Mouse (Mus musculus) midbrain, embryonic 14.5 days (tissue): ENCODE measurements around the gene Cntn2. TPM values are rescaled to one million over a fixed set of nuclear protein-coding genes. Genes with fewer than 3 reads are reported as not detected.

Experiments
- ATAC-seq: fragments of 200-750 bp; cut with Nextera tagmentation; 2 replicates; pipeline ENCODE4 v1.8.0; 2017; ENCODE audit warnings: moderate number of reproducible peaks, moderate library complexity; ENCODE audit not compliant: low FRiP score, low TSS enrichment
- DNase-seq: peaks from one replicate; pipeline ENCODE4 v3.0.0-alpha.2; 2015
- H3K27ac ChIP-seq: fragments of 300-500 bp; sonication (generic); replicated peaks from 2 replicates; pipeline ENCODE4 v1.5.1; 2014; ENCODE audit warnings: mild to moderate bottlenecking, low read depth, low read length, moderate library complexity
- H3K27me3 ChIP-seq: fragments of 300-500 bp; sonication (generic); 2 replicates; pipeline ENCODE4 v1.6.1; 2014; ENCODE audit warnings: low read length, control low read depth, mixed read lengths; ENCODE audit not compliant: control insufficient read depth, insufficient read depth
- H3K36me3 ChIP-seq: fragments of 300-500 bp; sonication (generic); 2 replicates; pipeline ENCODE4 v1.6.1; 2014; ENCODE audit warnings: low read length, control low read depth; ENCODE audit not compliant: control insufficient read depth, insufficient read depth
- H3K4me1 ChIP-seq: fragments of 300-500 bp; sonication (generic); 2 replicates; pipeline ENCODE4 v1.6.1; 2014; ENCODE audit warnings: mild to moderate bottlenecking, antibody characterized with exemption, low read length, control low read depth; ENCODE audit not compliant: control insufficient read depth, insufficient read depth
- H3K4me2 ChIP-seq: fragments of 300-500 bp; sonication (generic); 2 replicates; pipeline ENCODE4 v1.6.1; 2014; ENCODE audit warnings: mild to moderate bottlenecking, low read length, moderate library complexity
- H3K4me3 ChIP-seq: fragments of 300-500 bp; sonication (generic); replicated peaks from 2 replicates; pipeline ENCODE4 v1.5.1; 2014; ENCODE audit warnings: low read depth, low read length
- H3K9ac ChIP-seq: fragments of 300-500 bp; sonication (generic); replicated peaks from 2 replicates; pipeline ENCODE4 v1.6.1; 2014; ENCODE audit warnings: mild to moderate bottlenecking, low read length, moderate library complexity
- H3K9me3 ChIP-seq: fragments of 300-500 bp; sonication (generic); 2 replicates; pipeline ENCODE4 v1.6.1; 2016; ENCODE audit warnings: low read length, control low read depth, mixed read lengths; ENCODE audit not compliant: control insufficient read depth
- WGBS: fragments of 180-500 bp; shearing (Covaris S2); extraction: QIAGEN DNeasy Blood & Tissue Kit; methylation state at CpG from one replicate; pipeline ENCODE4 v1.1.7; 2014; 5-methylcytosine and 5-hydroxymethylcytosine counted together
- polyA plus RNA-seq: library from polyadenylated mRNA; unstranded; fragments of >200 nt; fragmentation: Nextera tagmentation; extraction: Ambion mirVana; gene quantifications from 2 replicates; pipeline ENCODE4 v1.2.1, GENCODE M21; 2014

The Cntn2 gene
- polyA plus RNA-seq, 1 experiment from 2014 or later = 65.3 TPM

DNA sequence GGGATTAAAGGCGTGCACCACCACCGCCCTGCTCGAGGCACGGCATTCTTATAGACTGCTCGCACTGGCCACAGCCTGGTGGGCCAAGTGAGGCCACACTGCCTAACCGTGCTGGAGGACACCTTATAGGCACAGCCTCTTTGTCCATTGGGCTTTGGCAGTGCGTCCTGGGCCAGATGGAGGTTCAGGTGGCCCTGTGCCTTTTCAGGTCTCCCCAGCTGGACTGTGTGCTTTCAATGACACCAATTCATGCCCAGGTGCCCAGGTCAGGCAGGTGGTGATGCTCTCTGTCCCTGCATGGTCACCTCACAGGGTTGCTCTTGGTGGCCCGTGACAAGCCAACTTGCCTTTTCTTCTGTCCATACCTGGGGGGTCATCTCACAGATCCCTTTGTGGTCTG lies 33.8 kb upstream of the Cntn2 start:
- Histone ChIP-seq H3K4me2 (no peak overlapping the region), H3K36me3 (peaks cover 32% of the 10 kb centered on the region), H3K9ac (no peak overlapping the region), H3K4me3 (no peak overlapping the region), H3K27me3 (no peaks in the 10 kb centered on the region), H3K4me1 (peaks cover 22% of the 10 kb centered on the region), H3K27ac (no peak overlapping the region), H3K9me3 (no peaks in the 10 kb centered on the region)
- ATAC-seq (no peak), DNase-seq (no peak)
- WGBS = 97% methylated on average over 8 of the region's 8 CpGs

DNA sequence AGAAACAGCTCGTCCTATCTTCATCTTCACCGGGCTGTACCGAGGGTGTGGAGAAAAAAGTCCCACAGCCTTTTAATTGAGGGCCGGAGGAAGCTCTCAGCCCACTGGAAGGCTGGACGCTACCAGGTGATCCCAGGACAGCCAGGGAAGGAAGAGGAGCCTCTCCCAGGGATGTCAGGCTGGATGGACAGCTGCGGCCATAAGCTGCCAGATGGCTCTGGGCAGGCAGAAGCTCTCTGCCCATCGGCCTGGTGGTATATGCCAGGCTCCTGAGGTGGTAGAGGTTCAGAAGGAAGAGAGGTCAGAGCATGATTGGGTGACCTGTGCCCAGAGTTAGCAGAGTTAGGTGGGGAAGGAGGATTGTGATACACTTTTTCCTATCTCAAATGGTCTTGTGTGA lies 29.8 kb upstream of the Cntn2 start:
- DNase-seq (no peak), ATAC-seq (no peak)
- H3K9me3 ChIP-seq = no peaks in the 10 kb centered on the region
- peaks cover 9% of the 10 kb centered on the region for H3K4me1 ChIP-seq
- WGBS = 94% methylated on average over 7 of the region's 7 CpGs
- no peak overlapping the region for H3K9ac ChIP-seq
- no peak overlapping the region for H3K4me2 ChIP-seq
- H3K4me3 ChIP-seq = no peak overlapping the region
- no peaks in the 10 kb centered on the region for H3K27me3 ChIP-seq
- H3K36me3 ChIP-seq = peaks cover 34% of the 10 kb centered on the region
- no peak overlapping the region for H3K27ac ChIP-seq

DNA sequence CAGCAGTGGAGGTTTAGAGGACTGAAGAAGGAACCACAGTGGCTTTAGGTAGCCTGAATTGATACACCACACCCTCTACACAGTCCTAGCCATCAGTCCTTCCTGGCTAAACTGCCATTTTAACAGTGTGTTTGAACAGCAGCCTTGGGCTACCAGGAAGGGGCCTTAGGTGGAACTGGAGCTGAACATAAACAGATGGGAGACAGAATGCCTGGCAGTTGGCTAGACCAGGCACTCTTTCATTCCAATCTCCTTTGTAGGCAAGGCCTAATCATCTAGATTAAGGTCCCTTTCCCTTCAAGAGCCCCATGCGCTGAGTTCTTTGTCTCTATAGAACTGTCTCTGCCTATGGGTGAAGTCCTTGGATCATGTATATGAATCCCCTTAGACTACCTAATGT lies 28.6 kb upstream of the Cntn2 start:
- no peak for DNase-seq
- no peak overlapping the region for H3K4me2 ChIP-seq
- H3K27me3 ChIP-seq = no peaks in the 10 kb centered on the region
- H3K36me3 ChIP-seq = peaks cover 23% of the 10 kb centered on the region
- H3K4me3 ChIP-seq = no peak overlapping the region
- H3K4me1 ChIP-seq = peaks cover 9% of the 10 kb centered on the region
- no peak overlapping the region for H3K9ac ChIP-seq
- no peak for ATAC-seq
- H3K9me3 ChIP-seq = no peaks in the 10 kb centered on the region
- 92% methylated on average over 1 of the region's 1 CpGs for WGBS
- no peak overlapping the region for H3K27ac ChIP-seq

DNA sequence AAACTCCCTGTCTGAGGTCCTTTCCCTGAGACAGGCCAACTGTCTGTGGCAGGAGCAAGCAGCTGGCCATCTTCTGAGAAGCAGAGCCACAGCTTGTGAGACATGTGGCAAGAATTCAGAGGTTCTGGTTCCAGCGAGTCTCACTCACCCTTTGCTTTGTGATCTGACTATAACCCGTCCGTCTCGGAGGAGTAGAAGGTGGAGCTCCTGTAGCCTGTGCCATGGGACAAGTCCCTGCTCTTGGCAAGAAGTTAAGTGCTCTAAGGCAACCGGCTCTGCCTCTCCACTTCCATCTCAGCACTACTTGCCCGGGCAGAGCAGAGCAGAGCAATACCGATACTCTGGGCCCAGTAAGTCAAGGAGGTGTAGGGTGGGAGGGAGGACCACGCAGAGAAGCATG lies 27.9 kb upstream of the Cntn2 start:
- H3K4me1 ChIP-seq = peaks cover 9% of the 10 kb centered on the region
- H3K9me3 ChIP-seq = no peaks in the 10 kb centered on the region
- H3K27me3 ChIP-seq = no peaks in the 10 kb centered on the region
- no peak overlapping the region for H3K9ac ChIP-seq
- no peak overlapping the region for H3K27ac ChIP-seq
- no peak for ATAC-seq
- WGBS = 88% methylated on average over 8 of the region's 8 CpGs
- DNase-seq = no peak
- no peak overlapping the region for H3K4me2 ChIP-seq
- H3K4me3 ChIP-seq = no peak overlapping the region
- H3K36me3 ChIP-seq = peaks cover 21% of the 10 kb centered on the region

DNA sequence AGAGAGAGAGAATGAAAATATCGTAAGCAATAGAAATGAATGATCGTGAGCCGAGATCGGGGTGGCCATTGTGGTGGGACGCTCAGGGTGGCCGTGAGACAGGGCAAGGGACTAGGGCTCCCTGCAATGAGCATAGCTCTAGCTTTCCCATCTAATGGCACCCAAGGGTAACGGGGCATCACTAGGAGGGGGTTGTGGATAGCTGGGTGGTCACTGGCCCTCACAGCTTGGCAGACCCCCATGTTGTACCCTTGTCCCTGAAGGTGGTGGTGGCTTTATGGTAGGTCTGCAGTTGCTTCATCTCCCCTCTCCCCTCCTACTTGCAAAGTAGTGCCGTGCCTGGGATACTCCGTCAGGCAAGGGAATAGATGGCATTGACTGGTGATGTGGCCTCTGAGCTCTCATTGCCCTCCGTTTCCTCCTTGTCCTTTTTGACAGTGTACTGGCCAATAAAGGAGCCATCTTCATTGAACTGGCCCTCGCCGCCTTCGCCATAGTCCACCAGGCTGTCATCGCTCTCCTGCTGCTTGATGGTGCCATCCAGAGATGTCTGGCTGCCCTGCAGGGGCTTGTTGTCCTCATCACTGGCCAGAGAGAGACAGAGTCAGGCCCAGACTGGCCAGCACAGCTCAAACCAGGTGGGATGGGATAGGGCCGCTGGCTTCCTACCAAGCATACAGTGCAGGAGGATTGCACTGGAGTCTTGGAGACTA lies 27.2 kb upstream of the Cntn2 start:
- peaks cover 9% of the 10 kb centered on the region for H3K4me1 ChIP-seq
- H3K27ac ChIP-seq = 0 out of 2 replicates have a peak overlapping the region, but pooled peaks have one; percentile 13
- WGBS = 91% methylated on average over 15 of the region's 15 CpGs
- no peaks in the 10 kb centered on the region for H3K27me3 ChIP-seq
- H3K9me3 ChIP-seq = no peaks in the 10 kb centered on the region
- no peak for ATAC-seq
- no peak overlapping the region for H3K4me3 ChIP-seq
- peaks cover 19% of the 10 kb centered on the region for H3K36me3 ChIP-seq
- no peak overlapping the region for H3K9ac ChIP-seq
- no peak overlapping the region for H3K4me2 ChIP-seq
- no peak for DNase-seq

DNA sequence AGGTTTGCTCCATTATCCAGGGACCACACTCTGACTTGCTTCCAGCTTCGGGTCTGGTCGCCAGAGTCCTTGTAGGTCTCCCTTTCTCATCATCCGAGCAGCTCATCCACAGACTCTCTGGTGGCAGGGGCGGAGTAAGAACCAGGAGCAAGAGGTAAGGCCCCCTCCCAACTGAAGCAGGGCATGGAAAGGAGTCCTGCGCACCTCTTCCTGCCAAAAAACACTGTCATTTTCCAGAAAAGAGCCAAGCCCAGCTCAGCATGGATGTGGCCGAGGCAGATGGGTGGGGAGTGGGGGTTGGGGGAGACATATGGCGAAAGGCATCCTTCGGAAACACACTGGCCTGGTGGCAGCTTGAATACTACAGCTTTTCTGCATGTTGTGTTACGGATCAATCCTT lies 26.5 kb upstream of the Cntn2 start:
- Histone ChIP-seq H3K27ac (peak overlapping the region; percentile 49), H3K9me3 (no peaks in the 10 kb centered on the region), H3K4me2 (no peak overlapping the region), H3K4me3 (no peak overlapping the region), H3K36me3 (peaks cover 19% of the 10 kb centered on the region), H3K27me3 (no peaks in the 10 kb centered on the region), H3K4me1 (peaks cover 9% of the 10 kb centered on the region), H3K9ac (no peak overlapping the region)
- 68% methylated on average over 9 of the region's 9 CpGs for WGBS
- ATAC-seq (no peak), DNase-seq (no peak)

DNA sequence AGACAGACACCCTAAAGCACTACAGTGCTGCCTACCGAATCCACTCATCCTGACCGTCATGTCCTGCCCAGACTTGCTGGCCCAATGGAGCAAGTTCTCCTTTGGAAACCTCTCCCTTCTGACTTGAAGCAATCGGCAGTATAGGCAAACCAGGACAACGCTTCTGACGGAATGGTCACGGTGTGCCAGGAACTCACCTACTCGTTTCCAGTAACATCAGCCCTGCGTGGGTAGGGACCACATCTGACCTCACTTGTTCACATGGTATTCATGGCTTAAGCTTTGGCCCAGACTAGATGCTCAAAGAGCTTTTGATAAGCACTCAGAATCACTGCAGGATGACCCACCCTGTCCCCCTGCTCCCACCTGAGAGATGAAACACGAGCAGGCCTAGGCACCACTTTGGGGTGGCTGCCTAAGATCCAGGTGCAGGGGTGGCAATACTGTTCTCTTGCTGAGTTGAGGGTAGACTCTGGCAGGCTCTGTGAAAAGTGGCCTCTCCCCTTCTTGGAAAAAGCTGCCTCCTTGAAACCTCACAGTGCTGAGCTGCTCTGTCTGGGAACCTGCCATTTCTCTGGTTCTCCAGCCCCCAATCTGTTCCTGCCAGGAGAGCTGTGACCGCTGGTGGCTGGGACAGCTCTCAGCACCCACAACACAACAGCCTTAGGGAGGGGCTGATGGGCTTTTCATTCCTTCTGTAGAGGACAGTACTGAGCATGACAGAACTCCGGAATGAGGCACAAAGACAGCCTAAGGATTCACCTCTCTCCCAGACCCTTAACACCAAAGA lies 24.5 kb upstream of the Cntn2 start:
- DNase-seq (no peak), ATAC-seq (no peak)
- no peak overlapping the region for H3K9ac ChIP-seq
- WGBS = 86% methylated on average over 11 of the region's 11 CpGs
- no peaks in the 10 kb centered on the region for H3K9me3 ChIP-seq
- H3K27ac ChIP-seq = no peak overlapping the region
- H3K4me1 ChIP-seq = peaks cover 12% of the 10 kb centered on the region
- H3K4me2 ChIP-seq = no peak overlapping the region
- H3K27me3 ChIP-seq = no peaks in the 10 kb centered on the region
- peaks cover 13% of the 10 kb centered on the region; the same call in 1 of the 2 replicates for H3K36me3 ChIP-seq
- no peak overlapping the region for H3K4me3 ChIP-seq

DNA sequence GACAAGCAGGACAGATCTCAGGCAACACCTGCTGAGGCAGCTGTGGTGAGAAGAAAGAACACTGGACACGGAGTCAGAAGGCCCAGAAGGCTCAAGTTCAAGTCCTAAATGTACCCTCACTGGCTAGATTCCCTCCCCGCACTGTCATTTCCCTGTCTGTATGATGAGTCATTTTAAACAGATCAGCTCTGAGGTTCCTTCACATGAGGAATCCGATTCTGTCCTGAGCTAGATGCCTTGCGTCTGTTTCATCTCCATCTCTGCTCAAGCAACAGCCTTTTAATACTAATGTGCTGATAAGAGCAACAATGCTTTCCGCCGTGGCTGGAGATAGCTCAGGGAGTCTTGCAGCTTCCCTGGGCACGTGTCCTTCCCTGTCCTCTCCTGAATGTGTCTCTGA lies 22.7 kb upstream of the Cntn2 start:
- Histone ChIP-seq H3K36me3 (peaks cover 6% of the 10 kb centered on the region; the same call in 1 of the 2 replicates), H3K4me3 (no peak overlapping the region), H3K27me3 (no peaks in the 10 kb centered on the region), H3K9ac (no peak overlapping the region), H3K4me1 (peaks cover 30% of the 10 kb centered on the region), H3K4me2 (no peak overlapping the region), H3K9me3 (no peaks in the 10 kb centered on the region), H3K27ac (peak overlapping the region; percentile 28; the same call in 1 of the 2 replicates)
- DNase-seq (no peak), ATAC-seq (no peak)
- WGBS = 78% methylated on average over 7 of the region's 7 CpGs

DNA sequence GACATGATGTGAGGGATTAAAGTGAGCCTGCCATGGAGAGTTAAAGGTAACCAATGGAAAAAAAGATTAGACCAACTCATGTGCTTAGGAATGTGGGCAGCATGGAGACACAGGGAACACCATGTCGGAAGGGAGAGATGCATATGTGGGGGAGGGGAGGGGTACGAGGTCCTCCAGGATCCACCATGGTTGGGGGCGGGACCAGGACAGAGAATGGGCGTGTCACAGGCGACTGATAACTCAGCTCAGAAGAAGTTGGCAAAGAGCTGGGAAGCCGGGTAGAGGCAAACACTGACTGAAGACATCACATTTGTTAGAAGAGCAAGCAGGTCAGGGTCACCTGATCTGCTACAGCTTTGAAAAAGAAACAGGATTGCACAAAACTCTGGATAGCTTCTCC lies 21.9 kb upstream of the Cntn2 start:
- H3K9me3 ChIP-seq = no peaks in the 10 kb centered on the region
- ATAC-seq (no peak), DNase-seq (no peak)
- H3K27me3 ChIP-seq = no peaks in the 10 kb centered on the region
- 33% methylated on average over 6 of the region's 6 CpGs for WGBS
- H3K36me3 ChIP-seq = 0 out of 2 replicates have a peak, but pooled peaks cover 2% of the 10 kb centered on the region
- H3K27ac ChIP-seq = no peak overlapping the region
- H3K4me2 ChIP-seq = no peak overlapping the region
- H3K9ac ChIP-seq = no peak overlapping the region
- H3K4me3 ChIP-seq = no peak overlapping the region
- peaks cover 36% of the 10 kb centered on the region for H3K4me1 ChIP-seq
